Mouse (Mus musculus): ENCODE data around the gene Dnal4.

The Dnal4 gene

GRCm38 (mm10) chr15:79733640-79734039 lies 44.0 kb downstream of the Dnal4 start:
- peak; percentile 76 for DNase-seq (ENCODE audit: low read depth)

GRCm38 (mm10) chr15:79733192-79733591 lies 44.5 kb downstream of the Dnal4 start:
- DNase-seq (ENCODE audit: low read depth) = no peak

- peak; percentile 56 for DNase-seq (ENCODE audit: low read depth)
Observed at GRCm38 (mm10) chr15:79731554-79731953, 46.1 kb downstream of the Dnal4 start.

- DNase-seq (ENCODE audit: low read depth) = peak; percentile 35
Observed at GRCm38 (mm10) chr15:79728731-79729388, 48.8 kb downstream of the Dnal4 start.

GRCm38 (mm10) chr15:79728311-79728710 lies 49.3 kb downstream of the Dnal4 start:
- DNase-seq (ENCODE audit: low read depth) = no peak

GRCm38 (mm10) chr15:79727840-79728239 lies 49.8 kb downstream of the Dnal4 start:
- no peak for DNase-seq (ENCODE audit: low read depth)

- no peak for DNase-seq (ENCODE audit: low read depth)
Observed at GRCm38 (mm10) chr15:79725190-79725789, 52.4 kb downstream of the Dnal4 start.

GRCm38 (mm10) chr15:79723439-79723838 lies 54.2 kb downstream of the Dnal4 start:
- DNase-seq (ENCODE audit: low read depth) = peak; percentile 63

- no peak for DNase-seq (ENCODE audit: low read depth)
Observed at GRCm38 (mm10) chr15:79720796-79721195, 56.9 kb downstream of the Dnal4 start.

GRCm38 (mm10) chr15:79720267-79720666 lies 57.4 kb downstream of the Dnal4 start:
- no peak for DNase-seq (ENCODE audit: low read depth)

- no peak for DNase-seq (ENCODE audit: low read depth)
Observed at GRCm38 (mm10) chr15:79716710-79717109, 60.9 kb downstream of the Dnal4 start.

- no peak for DNase-seq (ENCODE audit: low read depth)
Observed at GRCm38 (mm10) chr15:79715646-79716045, 62.0 kb downstream of the Dnal4 start.
